Mouse (Mus musculus) small intestine, adult 2 months (tissue): Measurements from ENCODE around the gene Il1a.

Source experiments
- CTCF ChIP-seq: fragments of 200-500 bp; IDR thresholded peaks from 2 replicates; pipeline ENCODE4 v1.5.1; 2012; ENCODE audit warnings: low read depth, mild to moderate bottlenecking, control low read depth, inconsistent platforms, low read length, moderate library complexity, mixed read lengths; ENCODE audit not compliant: insufficient replicate concordance, insufficient read length; ENCODE audit errors: extremely low read depth
- POLR2A ChIP-seq: fragments of 200-500 bp; IDR thresholded peaks from 2 replicates; pipeline ENCODE4 v1.6.1; 2012; ENCODE audit warnings: low read depth, mild to moderate bottlenecking, control low read depth, inconsistent platforms, low read length, moderate library complexity

GRCm38 (mm10) chr2:129333471-129333870 lies 23.7 kb upstream of the Il1a start:
- no peak for TF ChIP-seq CTCF
- no peak for TF ChIP-seq POLR2A
